Mouse (Mus musculus) myocyte (in vitro differentiated cells): ENCODE data around the gene Cep55.

Experiments
- MAX ChIP-seq: IDR thresholded peaks from one replicate; pipeline ENCODE4 v1.6.1; 2011; ENCODE audit warnings: low read depth, mild to moderate bottlenecking, control low read depth
- TCF12 ChIP-seq: IDR thresholded peaks from one replicate; pipeline ENCODE4 v1.6.1; 2011; ENCODE audit warnings: mild to moderate bottlenecking, control low read depth; ENCODE audit not compliant: poor library complexity, insufficient read depth, severe bottlenecking

GRCm38 (mm10) chr19:38029292-38029691, 25.5 kb upstream of the Cep55 start:
- TF ChIP-seq MAX (no peak), TCF12 (no peak)
